Mouse (Mus musculus) heart, embryonic 15.5 days (tissue): Measurements from ENCODE around the gene Rbm44. TPM values are rescaled to one million over a fixed set of nuclear protein-coding genes. Genes with fewer than 3 reads are reported as not detected.
A peak's percentile ranks its signal among the peaks of the same experiment; 100 is the strongest.

Source experiments
- ATAC-seq: fragments of 200-750 bp; cut with Nextera tagmentation; replicated peaks from 2 replicates; pipeline ENCODE4 v1.8.0; 2017; ENCODE audit warnings: low read depth, moderate TSS enrichment; ENCODE audit not compliant: insufficient number of reproducible peaks, insufficient read depth, low FRiP score
- H3K27ac ChIP-seq: fragments of 300-500 bp; sonication (generic); 2 replicates; pipeline ENCODE4 v1.5.1; 2015; ENCODE audit warnings: mild to moderate bottlenecking, inconsistent platforms
- H3K27me3 ChIP-seq: fragments of 300-500 bp; sonication (generic); 2 replicates; pipeline ENCODE4 v1.6.1; 2015; ENCODE audit warnings: inconsistent platforms
- H3K36me3 ChIP-seq: fragments of 300-500 bp; sonication (generic); 2 replicates; pipeline ENCODE4 v1.6.1; 2015; ENCODE audit warnings: mild to moderate bottlenecking, inconsistent platforms
- H3K4me1 ChIP-seq: fragments of 300-500 bp; sonication (generic); replicated peaks from 2 replicates; pipeline ENCODE4 v1.6.1; 2015; ENCODE audit warnings: inconsistent platforms
- H3K4me2 ChIP-seq: fragments of 300-500 bp; sonication (generic); 2 replicates; pipeline ENCODE4 v1.6.1; 2015; ENCODE audit warnings: inconsistent platforms, mild to moderate bottlenecking, moderate library complexity
- H3K4me3 ChIP-seq: fragments of 300-500 bp; sonication (generic); 2 replicates; pipeline ENCODE4 v1.5.1; 2015; ENCODE audit warnings: mild to moderate bottlenecking, inconsistent platforms
- H3K9ac ChIP-seq: fragments of 300-500 bp; sonication (generic); 2 replicates; pipeline ENCODE4 v1.6.1; 2015; ENCODE audit warnings: mild to moderate bottlenecking, inconsistent platforms
- H3K9me3 ChIP-seq: fragments of 300-500 bp; sonication (generic); replicated peaks from 2 replicates; pipeline ENCODE4 v1.6.1; 2016; ENCODE audit warnings: inconsistent platforms
- WGBS: fragments of 180-500 bp; shearing (Covaris S2); methylation state at CpG from one replicate; pipeline ENCODE4 v1.1.7; 2015; ENCODE audit warnings: mixed read lengths; 5-methylcytosine and 5-hydroxymethylcytosine counted together
- polyA plus RNA-seq: library from polyadenylated mRNA; unstranded; fragments of >200 nt; fragmentation: Nextera tagmentation; extraction: Ambion mirVana; gene quantifications from 2 replicates; pipeline ENCODE4 v1.2.1, GENCODE M21; 2015

The Rbm44 gene
- 3.3 and 4.0 TPM in 2 replicates for polyA plus RNA-seq

DNA sequence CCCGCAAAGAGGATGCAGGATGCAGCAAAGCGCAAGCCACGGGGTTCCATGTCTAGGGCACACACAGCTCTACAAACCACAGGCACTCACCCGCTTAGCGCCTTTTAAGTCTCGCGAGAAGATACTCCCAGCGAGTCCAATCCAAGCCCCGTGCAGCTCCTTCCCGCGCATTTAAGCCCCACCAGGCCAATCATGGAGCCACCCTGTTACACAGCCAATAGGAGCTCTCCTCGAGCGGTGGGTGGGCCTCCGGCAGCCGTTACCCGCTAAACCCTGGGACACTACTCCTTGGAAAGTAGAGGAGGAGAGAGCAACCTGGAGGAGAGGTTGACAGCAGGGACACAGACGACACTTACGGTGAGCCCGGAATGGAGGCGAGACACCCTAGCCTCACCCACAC lies at the start of gene Rbm44:
Rbm44 (plus strand) TSS at position 277 of the 400 bp plus-strand sequence.
- ATAC-seq: peak; percentile 62
- 53% methylated on average over 20 of the region's 20 CpGs for WGBS
- peak within 1 kb of the TSS; percentile 33 for H3K4me3 ChIP-seq

GRCm38 (mm10) chr1:91095258-91095657 lies 49.6 kb upstream of the Rbm44 start:
- Histone ChIP-seq H3K36me3 (peaks cover 9% of the 10 kb centered on the region; the same call in 1 of the 2 replicates), H3K27me3 (no peaks in the 10 kb centered on the region), H3K9ac (no peak overlapping the region), H3K27ac (peak overlapping the region; percentile 31), H3K4me2 (no peak overlapping the region), H3K9me3 (no peaks in the 10 kb centered on the region), H3K4me3 (no peak overlapping the region), H3K4me1 (peaks cover 68% of the 10 kb centered on the region)
- ATAC-seq: no peak
- 40% methylated on average over 3 of the region's 3 CpGs for WGBS

More for the DNA sequence above, at the start of gene Rbm44:
- no peaks in the 10 kb centered on the region for H3K27me3 ChIP-seq
- no peaks in the 10 kb centered on the region for H3K36me3 ChIP-seq
- H3K4me2 ChIP-seq: peak within 1 kb of the TSS; percentile 38
- H3K9me3 ChIP-seq: no peaks in the 10 kb centered on the region
- H3K9ac ChIP-seq: no peak within 1 kb of the TSS
- H3K27ac ChIP-seq: no peak within 1 kb of the TSS
- no peaks in the 10 kb centered on the region for H3K4me1 ChIP-seq

- peak overlapping the region; percentile 31 for H3K27ac ChIP-seq
- H3K9ac ChIP-seq: no peak overlapping the region
- no peaks in the 10 kb centered on the region for H3K9me3 ChIP-seq
- H3K36me3 ChIP-seq: peaks cover 11% of the 10 kb centered on the region
- no peak overlapping the region for H3K4me2 ChIP-seq
- 61% methylated on average over 1 of the region's 1 CpGs for WGBS
- no peak for ATAC-seq
- H3K4me3 ChIP-seq: no peak overlapping the region
- peaks cover 68% of the 10 kb centered on the region for H3K4me1 ChIP-seq
- H3K27me3 ChIP-seq: no peaks in the 10 kb centered on the region
These were observed 49.0 kb upstream of the Rbm44 start for GRCm38 (mm10) chr1:91095853-91096252.

DNA sequence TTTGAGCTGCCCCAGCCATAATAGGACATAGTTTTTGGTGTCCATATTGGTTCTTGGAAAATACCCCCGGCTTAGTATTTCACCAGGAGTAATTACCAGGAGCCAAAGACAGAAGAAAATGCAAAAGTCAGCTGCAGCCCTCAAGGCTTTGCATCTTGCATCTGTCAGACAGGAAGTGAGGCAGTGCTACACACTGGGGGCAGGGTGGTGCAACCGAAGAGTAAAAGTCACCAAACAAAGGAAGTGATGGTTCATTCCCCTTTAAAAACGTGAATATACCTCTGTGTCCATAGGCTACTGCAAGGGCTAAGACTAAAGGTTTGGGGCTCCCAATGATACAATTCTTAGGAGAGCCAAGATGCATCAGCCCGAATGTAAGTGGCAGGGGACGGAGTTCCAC lies 48.4 kb upstream of the Rbm44 start:
- Histone ChIP-seq H3K9ac (no peak overlapping the region), H3K4me1 (peaks cover 65% of the 10 kb centered on the region), H3K27me3 (no peaks in the 10 kb centered on the region), H3K4me3 (no peak overlapping the region), H3K4me2 (no peak overlapping the region), H3K9me3 (no peaks in the 10 kb centered on the region), H3K36me3 (peaks cover 18% of the 10 kb centered on the region), H3K27ac (peak overlapping the region; percentile 31)
- ATAC-seq: no peak
- WGBS: 66% methylated on average over 5 of the region's 5 CpGs

DNA sequence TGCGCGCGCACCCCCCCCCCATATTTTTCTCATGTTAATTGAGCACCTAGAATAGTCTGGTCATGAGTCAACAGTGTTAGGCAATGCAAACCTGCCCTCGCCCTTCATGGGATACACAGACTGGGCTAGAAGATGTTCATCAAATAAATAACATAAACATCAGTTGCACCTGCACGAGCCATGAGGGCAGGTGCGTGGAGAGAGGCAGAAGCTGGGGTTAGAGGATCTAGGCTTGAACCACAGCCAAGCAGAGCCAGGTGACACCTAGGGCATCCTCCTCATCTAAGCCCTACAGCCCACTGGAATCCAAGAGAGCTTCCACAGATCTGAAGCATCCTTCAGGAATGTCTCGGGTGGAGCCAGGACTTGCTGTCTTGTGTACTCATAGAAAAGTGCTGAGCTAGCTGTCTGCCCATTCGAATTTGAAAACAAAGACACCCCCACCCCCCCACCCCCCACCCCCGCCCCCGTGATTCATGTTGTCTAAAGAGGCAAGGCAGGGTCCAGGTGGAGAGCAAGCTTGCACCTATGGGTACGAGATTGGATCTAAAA lies 47.5 kb upstream of the Rbm44 start:
- Histone ChIP-seq H3K4me2 (no peak overlapping the region), H3K27me3 (no peaks in the 10 kb centered on the region), H3K36me3 (peaks cover 21% of the 10 kb centered on the region), H3K9ac (no peak overlapping the region), H3K4me1 (peaks cover 57% of the 10 kb centered on the region), H3K27ac (peak overlapping the region; percentile 76; the same call in 1 of the 2 replicates), H3K4me3 (no peak overlapping the region), H3K9me3 (no peaks in the 10 kb centered on the region)
- WGBS: 87% methylated on average over 11 of the region's 11 CpGs
- ATAC-seq: no peak

DNA sequence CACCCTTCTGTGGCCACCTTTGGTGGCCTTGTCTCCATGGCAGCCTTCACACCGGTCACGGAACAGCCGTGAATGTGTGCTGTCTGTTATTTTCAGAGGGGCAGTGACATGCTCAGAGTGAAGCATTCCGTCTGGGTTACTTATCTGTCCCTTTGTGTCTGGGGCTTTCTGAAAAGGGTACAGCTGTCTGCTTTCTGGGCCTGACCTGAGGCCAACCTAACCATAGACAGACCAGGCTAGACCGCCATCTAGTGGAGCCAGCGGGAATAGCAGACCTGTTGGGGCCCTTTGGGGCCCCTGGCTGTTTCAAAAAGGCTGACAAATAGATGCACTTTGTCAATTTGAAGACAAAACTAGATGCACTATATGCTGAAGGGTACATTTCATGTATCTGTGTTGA lies 46.0 kb upstream of the Rbm44 start:
- ATAC-seq: peak; percentile 71
- H3K4me2 ChIP-seq: no peak overlapping the region
- peaks cover 29% of the 10 kb centered on the region for H3K36me3 ChIP-seq
- no peak overlapping the region for H3K4me3 ChIP-seq
- H3K27me3 ChIP-seq: no peaks in the 10 kb centered on the region
- H3K9me3 ChIP-seq: no peaks in the 10 kb centered on the region
- no peak overlapping the region for H3K9ac ChIP-seq
- H3K27ac ChIP-seq: peak overlapping the region; percentile 76
- 9% methylated on average over 6 of the region's 6 CpGs for WGBS
- peaks cover 57% of the 10 kb centered on the region for H3K4me1 ChIP-seq

GRCm38 (mm10) chr1:91101709-91102440 lies 43.0 kb upstream of the Rbm44 start:
- Histone ChIP-seq H3K4me3 (no peak overlapping the region), H3K36me3 (peaks cover 54% of the 10 kb centered on the region), H3K9ac (no peak overlapping the region), H3K27me3 (no peaks in the 10 kb centered on the region), H3K4me2 (no peak overlapping the region), H3K27ac (0 out of 2 replicates have a peak overlapping the region, but pooled peaks have one; percentile 15), H3K9me3 (no peaks in the 10 kb centered on the region), H3K4me1 (peaks cover 29% of the 10 kb centered on the region)
- WGBS: 69% methylated on average over 11 of the region's 11 CpGs
- no peak for ATAC-seq

GRCm38 (mm10) chr1:91103366-91103983 lies 41.4 kb upstream of the Rbm44 start:
- Histone ChIP-seq H3K4me3 (no peak overlapping the region), H3K9ac (no peak overlapping the region), H3K27me3 (no peaks in the 10 kb centered on the region), H3K4me1 (peaks cover 26% of the 10 kb centered on the region), H3K27ac (peak overlapping the region; percentile 55), H3K9me3 (no peaks in the 10 kb centered on the region), H3K4me2 (no peak overlapping the region), H3K36me3 (peaks cover 70% of the 10 kb centered on the region)
- 80% methylated on average over 15 of the region's 15 CpGs for WGBS
- no peak for ATAC-seq

DNA sequence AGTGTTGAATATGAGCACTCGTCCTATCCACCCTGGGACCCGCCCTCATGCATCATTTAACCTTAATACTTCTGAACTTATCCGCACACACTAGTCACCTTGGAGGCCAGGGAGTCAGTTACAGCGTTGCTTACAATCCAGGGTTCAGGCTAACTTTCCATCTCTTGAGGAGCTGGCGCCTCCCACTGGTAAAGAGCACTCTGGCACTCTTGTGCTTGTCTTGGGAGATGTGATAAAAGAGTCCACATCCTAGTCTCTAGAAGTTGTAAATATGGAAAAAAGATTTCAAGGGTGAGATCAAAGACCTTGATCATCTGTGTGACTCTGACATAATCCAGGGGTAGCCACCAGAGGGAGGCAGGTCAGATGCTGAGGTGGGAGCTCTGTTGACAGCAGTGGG lies 37.3 kb upstream of the Rbm44 start:
- WGBS: 54% methylated on average over 5 of the region's 5 CpGs
- H3K4me2 ChIP-seq: no peak overlapping the region
- no peaks in the 10 kb centered on the region for H3K27me3 ChIP-seq
- peaks cover 68% of the 10 kb centered on the region for H3K36me3 ChIP-seq
- H3K9ac ChIP-seq: no peak overlapping the region
- H3K9me3 ChIP-seq: no peaks in the 10 kb centered on the region
- H3K27ac ChIP-seq: peak overlapping the region; percentile 76
- no peak for ATAC-seq
- no peak overlapping the region for H3K4me3 ChIP-seq
- H3K4me1 ChIP-seq: peaks cover 44% of the 10 kb centered on the region

- ATAC-seq: peak; percentile 89
- Histone ChIP-seq H3K4me3 (no peak overlapping the region), H3K4me2 (no peak overlapping the region), H3K36me3 (peaks cover 77% of the 10 kb centered on the region), H3K9me3 (no peaks in the 10 kb centered on the region), H3K9ac (no peak overlapping the region), H3K27ac (peak overlapping the region; percentile 76), H3K27me3 (no peaks in the 10 kb centered on the region), H3K4me1 (peaks cover 32% of the 10 kb centered on the region)
- WGBS: 19% methylated on average over 4 of the region's 4 CpGs
These were observed 35.6 kb upstream of the Rbm44 start for GRCm38 (mm10) chr1:91109302-91109701.

GRCm38 (mm10) chr1:91112171-91112570 lies 32.7 kb upstream of the Rbm44 start:
- Histone ChIP-seq H3K9me3 (no peaks in the 10 kb centered on the region), H3K9ac (no peak overlapping the region), H3K36me3 (peaks cover 72% of the 10 kb centered on the region), H3K27me3 (no peaks in the 10 kb centered on the region), H3K27ac (no peak overlapping the region), H3K4me1 (peaks cover 31% of the 10 kb centered on the region), H3K4me3 (no peak overlapping the region), H3K4me2 (no peak overlapping the region)
- ATAC-seq: no peak
- WGBS: 90% methylated on average over 14 of the region's 14 CpGs
